In genomic region chr3:46225018-46225417, GRCm38 (mm10) we compare ENCODE assay signal across 23 mouse cellular contexts.
A peak's percentile ranks its signal among the peaks of the same experiment; 100 is the strongest.
DNase-seq lines count a peak whose midpoint lies in the region; ATAC-seq and TF ChIP-seq lines count a peak whose summit lies in the region.
"Had no signal": no experiment of that assay in that cellular context is flagged by ENCODE, and none has a peak within 500 bp of the region (broad histone marks: within the 10 kb centered on the region; RNA-seq: fewer than 3 reads in every experiment).

No protein-coding gene starts in this region.

- WGBS in embryonic facial prominence, embryonic 12.5 days = 90% methylated on average over 2 of the region's 2 CpGs
- WGBS in embryonic facial prominence, embryonic 10.5 days = 89% methylated on average over 2 of the region's 2 CpGs

- ATAC-seq in embryonic facial prominence, embryonic 12.5 days (ENCODE audit: insufficient number of reproducible peaks, insufficient read depth, low FRiP score, low TSS enrichment) = 0 out of 2 replicates have a peak, but pooled peaks have one; percentile 56
- no peak for ATAC-seq in megakaryocyte, adult 5-6 weeks (ENCODE audit: poor library complexity, severe bottlenecking)
- ATAC-seq: activated CD4-positive, CD25-positive, alpha-beta regulatory T cell, adult 4 months; CD4-positive, CD25-positive, alpha-beta regulatory T cell, adult 4 months; Patski had no signal

- H3K4me3 ChIP-seq in embryonic facial prominence, embryonic 12.5 days = no peak overlapping the region
- no peak overlapping the region for H3K4me3 ChIP-seq in embryonic facial prominence, embryonic 10.5 days
- peak overlapping the region; percentile 57 for H3K4me3 ChIP-seq in megakaryocyte, embryonic 14.5 days (replicated peaks)
- no peak overlapping the region for H3K4me3 ChIP-seq in ES-E14 (ENCODE audit: insufficient read depth in 1 of 2, low read depth in 1 of 2, low read length in 2 of 2, poor library complexity in 1 of 2, severe bottlenecking in 1 of 2)

- H3K36me3 ChIP-seq in embryonic facial prominence, embryonic 12.5 days = no peaks in the 10 kb centered on the region
- no peaks in the 10 kb centered on the region for H3K36me3 ChIP-seq in embryonic facial prominence, embryonic 10.5 days (replicated peaks)
- H3K36me3 ChIP-seq in megakaryocyte, embryonic 14.5 days (replicated peaks; ENCODE audit: low read length) = no peaks in the 10 kb centered on the region
- no peaks in the 10 kb centered on the region for H3K36me3 ChIP-seq in ES-E14 (ENCODE audit: control insufficient read depth, insufficient read depth, low read length, poor library complexity, severe bottlenecking)
- H3K36me3 ChIP-seq: G1E had no signal

- H3K27me3 ChIP-seq in embryonic facial prominence, embryonic 12.5 days = no peaks in the 10 kb centered on the region
- H3K27me3 ChIP-seq in embryonic facial prominence, embryonic 10.5 days (replicated peaks; ENCODE audit: low read depth, poor library complexity, severe bottlenecking) = no peaks in the 10 kb centered on the region
- H3K27me3 ChIP-seq in megakaryocyte, embryonic 14.5 days (replicated peaks) = no peaks in the 10 kb centered on the region
- H3K27me3 ChIP-seq: CH12.LX, Patski had no signal

- no peaks in the 10 kb centered on the region for H3K9me3 ChIP-seq in embryonic facial prominence, embryonic 12.5 days
- no peaks in the 10 kb centered on the region for H3K9me3 ChIP-seq in embryonic facial prominence, embryonic 10.5 days
- H3K9me3 ChIP-seq in megakaryocyte, embryonic 14.5 days = peaks cover 6% of the 10 kb centered on the region; the same call in 1 of the 2 replicates
- H3K9me3 ChIP-seq in ES-E14 (ENCODE audit: control insufficient read depth, insufficient read depth, low read depth, low read length) = no peaks in the 10 kb centered on the region

- H3K4me2 ChIP-seq in embryonic facial prominence, embryonic 12.5 days (replicated peaks) = no peak overlapping the region

- no peak for DNase-seq in embryonic facial prominence, embryonic 10.5 days (ENCODE audit: low spot score)
- peak; percentile 75 for DNase-seq in heart, adult 11 months
- DNase-seq in heart, postnatal 10 days = no peak
- DNase-seq in ES-E14 (ENCODE audit: low read depth, low spot score) = no peak
- DNase-seq in frontal cortex, postnatal 25 days (ENCODE audit: low spot score in 2 of 2) = no peak
- DNase-seq: adrenal gland, adult 2 months; adrenal gland, adult 8-10 months; adrenal gland, postnatal 10 days; adrenal gland, postnatal 14 days; adrenal gland, postnatal 25 days; adrenal gland, postnatal 36 days; B cell, adult 2 months; cerebellum, adult 11 months; cerebellum, adult 11-12 months; cerebellum, adult 18-20 months had no signal

- no peaks in the 10 kb centered on the region for H3K4me1 ChIP-seq in embryonic facial prominence, embryonic 12.5 days
- H3K4me1 ChIP-seq in embryonic facial prominence, embryonic 10.5 days = no peaks in the 10 kb centered on the region
- no peaks in the 10 kb centered on the region for H3K4me1 ChIP-seq in megakaryocyte, embryonic 14.5 days
- no peaks in the 10 kb centered on the region for H3K4me1 ChIP-seq in ES-E14 (ENCODE audit: control insufficient read depth in 2 of 2, insufficient read depth in 2 of 2, low read length in 2 of 2, poor library complexity in 1 of 2)

- intact Hi-C loops in heart, postnatal 10 days (cut with DNase I) = no loop called here

- H3K27ac ChIP-seq in embryonic facial prominence, embryonic 12.5 days = no peak overlapping the region
- H3K27ac ChIP-seq in embryonic facial prominence, embryonic 10.5 days (replicated peaks) = no peak overlapping the region
- H3K27ac ChIP-seq in ES-E14 (ENCODE audit: insufficient read depth, low read depth, low read length, poor library complexity, severe bottlenecking) = 0 out of 2 replicates have a peak overlapping the region, but pooled peaks have one; percentile 19

- H3K9ac ChIP-seq in embryonic facial prominence, embryonic 12.5 days = no peak overlapping the region
- H3K9ac ChIP-seq in ES-E14 (ENCODE audit: insufficient read depth, low read depth, low read length, poor library complexity, severe bottlenecking) = no peak overlapping the region

- in situ Hi-C loops in ES-E14 (cut with MboI; ENCODE audit: low sequenced_read_pairs in 2 of 2, unreplicated experiment in 2 of 2) = no loop called here

TF ChIP-seq in ES-E14, 5 proteins besides CTCF, POLR2A, EP300 and RAD21:
- TF ChIP-seq ZNF384 (IDR thresholded peaks at IDR 0.05; ENCODE audit: low read depth, low read length) (no peak), CHD2 (IDR thresholded peaks at IDR 0.05; ENCODE audit: low read depth, low read length) (no peak), HCFC1 (IDR thresholded peaks at IDR 0.05; ENCODE audit: borderline replicate concordance, insufficient read depth, low read length) (no peak)
